Mouse (Mus musculus): Measurements from ENCODE around the gene Uba6.
A peak's percentile ranks its signal among the peaks of the same experiment; 100 is the strongest.

Uba6 gene

DNA sequence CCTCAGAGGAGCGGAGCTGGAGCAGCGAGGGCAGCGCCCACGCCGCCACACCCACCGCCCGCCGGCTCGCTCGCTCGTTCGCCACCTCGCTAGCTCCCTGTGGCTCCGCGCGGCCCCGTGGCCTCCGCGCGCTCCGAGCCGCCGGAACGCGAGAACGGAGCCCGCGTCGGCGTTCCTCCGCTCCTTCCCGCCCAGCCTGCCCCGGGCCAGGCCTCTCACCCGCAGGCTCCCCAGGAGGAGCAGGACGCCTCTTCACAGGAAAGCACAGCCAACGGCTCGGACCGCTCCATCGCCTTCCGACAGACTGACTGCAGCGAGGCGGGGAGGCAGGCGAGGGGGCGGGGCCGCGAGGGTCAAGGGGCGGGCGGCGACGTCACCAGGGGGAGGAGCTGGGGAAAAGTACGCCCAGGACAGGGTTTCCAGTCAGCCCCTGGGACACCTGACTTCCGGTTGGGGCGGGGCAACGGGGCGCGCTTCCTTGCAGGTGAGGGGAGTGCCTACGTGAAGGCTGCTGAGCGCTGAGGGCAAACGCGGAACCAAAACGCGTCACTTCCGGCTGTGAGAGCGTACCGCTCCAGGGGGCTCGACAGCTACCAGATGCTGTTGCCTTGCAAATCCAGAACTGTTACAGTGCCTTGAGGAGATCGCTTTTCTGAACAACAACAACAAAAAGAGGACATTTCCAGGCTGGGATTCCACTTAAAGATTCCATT, at the start of gene Uba6:
Gene Uba6, minus strand, starts transcription at position 355 of the 713 bp plus-strand sequence.
- DNase-seq: peak; percentile 99

- no peak for DNase-seq
Measured at GRCm38 (mm10) chr5:86197801-86198200, 25.2 kb upstream of the Uba6 start, which contains the start of gene Gnrhr. Gene Gnrhr (minus strand): TSS chr5:86197901.

GRCm38 (mm10) chr5:86191356-86191755, 18.8 kb upstream of the Uba6 start:
- peak; percentile 49 for DNase-seq

GRCm38 (mm10) chr5:86190770-86191169, 18.2 kb upstream of the Uba6 start:
- DNase-seq: peak; percentile 41

DNA sequence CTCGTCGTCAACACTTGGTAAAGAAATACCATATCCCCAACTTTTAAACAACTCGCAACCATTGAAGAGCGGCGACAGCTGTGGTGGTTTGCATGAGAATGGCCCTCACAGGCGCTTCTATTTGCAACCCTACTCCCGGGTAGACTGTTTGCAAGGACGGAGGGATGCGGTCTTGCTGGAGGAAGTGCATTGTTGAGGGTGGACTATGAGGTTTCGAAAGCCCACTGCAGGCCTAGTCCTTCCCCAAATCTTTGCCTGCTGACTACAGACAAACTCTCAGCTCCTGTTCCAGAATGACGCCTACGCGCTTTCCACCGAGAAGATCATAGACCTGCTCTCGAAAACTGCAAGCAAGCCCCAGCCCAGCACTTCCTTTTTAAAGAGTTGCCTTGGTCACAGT, 17.7 kb upstream of the Uba6 start:
- peak; percentile 35 for DNase-seq

DNA sequence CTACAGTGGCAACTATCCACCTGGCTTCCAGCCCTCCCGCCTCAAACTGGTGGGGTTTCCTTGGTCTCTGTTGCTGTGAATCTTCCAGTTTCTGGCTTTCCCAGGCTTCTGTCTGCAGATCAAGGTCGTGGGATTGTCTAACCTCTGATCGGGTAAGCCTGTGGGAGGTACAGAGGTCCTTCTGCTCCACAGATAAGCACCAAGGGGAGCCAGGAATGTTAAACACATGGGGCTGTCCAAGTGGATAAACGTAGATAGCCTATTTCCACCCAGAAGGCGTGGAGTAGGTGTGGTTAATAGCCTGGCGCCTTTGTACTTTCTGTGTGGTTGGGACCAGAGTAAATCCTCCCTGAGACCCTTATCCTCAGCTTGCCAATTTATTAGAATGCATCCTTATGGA, 14.8 kb upstream of the Uba6 start:
- no peak for DNase-seq

- DNase-seq: no peak
Measured at GRCm38 (mm10) chr5:86173778-86174177, 1.2 kb upstream of the Uba6 start.

- peak; percentile 6 for DNase-seq
Measured at GRCm38 (mm10) chr5:86172088-86172448, 535 bp downstream of the Uba6 start.

- no peak for DNase-seq
Measured at GRCm38 (mm10) chr5:86129828-86130227, 42.8 kb downstream of the Uba6 start.

- no peak for DNase-seq
Measured at GRCm38 (mm10) chr5:86128749-86129148, 43.9 kb downstream of the Uba6 start.

DNA sequence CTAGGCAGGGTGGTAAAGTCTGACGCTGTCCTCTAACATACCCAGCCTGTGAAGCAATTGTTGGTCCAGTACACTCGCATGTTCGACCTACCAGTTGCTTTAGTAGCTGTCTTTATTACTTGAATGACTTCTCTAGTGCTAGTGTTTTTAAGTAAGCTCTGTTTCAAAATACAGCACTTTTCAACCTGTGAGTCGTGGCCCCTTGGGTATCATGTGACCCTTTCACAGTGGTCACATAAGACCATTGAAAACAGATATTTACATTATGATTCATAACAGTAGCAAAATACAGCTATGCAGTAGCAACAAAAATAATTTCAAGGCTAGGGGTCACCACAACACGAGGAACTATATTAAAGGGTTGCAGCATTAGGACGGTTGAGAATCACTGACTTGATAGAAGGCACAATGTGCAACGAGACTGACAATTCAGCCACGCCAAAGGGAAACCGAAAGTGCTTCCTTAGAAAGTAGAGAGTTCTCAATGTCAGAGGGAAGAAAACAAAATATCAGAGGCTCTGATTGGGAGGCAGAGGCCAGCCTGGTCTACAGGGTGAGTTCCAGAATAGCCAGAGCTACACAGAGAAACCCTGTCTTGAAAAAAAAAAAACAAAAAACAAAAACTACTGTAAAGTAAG, 54.0 kb downstream of the Uba6 start:
- DNase-seq: no peak

- DNase-seq: no peak
Measured at GRCm38 (mm10) chr5:86113997-86114396, 58.6 kb downstream of the Uba6 start.

DNA sequence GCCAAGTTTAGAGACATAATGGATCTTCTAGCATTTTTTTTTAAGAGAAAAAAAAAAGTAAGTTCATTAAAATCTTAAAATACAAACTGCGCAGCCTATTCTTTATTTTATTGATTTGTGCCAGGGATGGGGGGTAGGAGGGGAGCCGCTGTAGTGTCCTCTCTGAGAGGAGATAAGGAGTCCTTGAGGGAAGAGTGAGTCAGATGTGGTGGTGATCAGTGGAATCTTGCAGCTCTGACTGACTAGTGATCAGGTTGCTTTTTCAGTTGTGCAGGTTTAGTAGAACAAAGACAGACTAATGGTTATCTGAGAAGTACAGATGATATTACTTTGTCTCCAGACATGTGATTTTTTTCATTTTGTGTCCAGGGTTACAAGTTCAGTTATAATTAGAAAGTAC, 59.6 kb downstream of the Uba6 start:
- DNase-seq: no peak

DNA sequence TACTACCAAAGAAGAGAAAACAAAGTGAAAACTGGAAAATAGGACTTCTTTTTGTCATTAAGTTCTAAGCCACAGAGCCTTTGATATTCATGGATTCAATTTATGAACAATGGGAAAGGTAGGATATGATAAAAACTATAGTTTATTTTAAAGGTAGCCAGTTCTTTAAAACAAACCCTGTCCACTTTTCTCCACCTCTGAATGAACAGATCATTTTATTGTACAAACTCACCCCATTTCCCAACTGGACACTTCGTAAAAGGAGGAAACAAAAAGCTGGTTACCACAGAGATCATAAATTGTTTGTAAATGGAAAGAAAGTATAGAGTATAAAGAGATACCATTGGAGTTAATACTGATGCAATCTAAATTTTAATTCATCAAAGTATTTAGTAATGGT, 61.5 kb downstream of the Uba6 start:
- no peak for DNase-seq

- no peak for DNase-seq
Measured at GRCm38 (mm10) chr5:86106610-86107009, 66.0 kb downstream of the Uba6 start.

DNA sequence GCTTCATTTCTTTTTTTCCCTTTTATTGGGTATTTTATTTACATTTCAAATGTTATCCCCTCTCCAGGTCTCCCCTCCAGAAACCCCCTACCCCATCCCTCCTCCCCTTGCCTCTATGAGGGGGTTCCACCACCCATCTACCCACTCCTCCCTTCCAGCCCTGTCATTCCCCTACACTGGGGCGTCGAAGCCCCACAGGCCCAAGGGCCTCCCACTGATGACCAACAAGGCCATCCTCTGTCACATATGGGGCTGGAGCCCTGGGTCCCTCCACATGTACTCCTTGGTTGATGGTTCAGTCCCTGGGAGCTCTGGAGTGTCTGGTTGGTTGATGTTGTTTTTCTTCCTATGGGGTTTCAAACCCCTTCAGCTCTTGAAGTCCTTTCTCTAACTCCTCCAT, 70.4 kb downstream of the Uba6 start:
- no peak for DNase-seq

DNA sequence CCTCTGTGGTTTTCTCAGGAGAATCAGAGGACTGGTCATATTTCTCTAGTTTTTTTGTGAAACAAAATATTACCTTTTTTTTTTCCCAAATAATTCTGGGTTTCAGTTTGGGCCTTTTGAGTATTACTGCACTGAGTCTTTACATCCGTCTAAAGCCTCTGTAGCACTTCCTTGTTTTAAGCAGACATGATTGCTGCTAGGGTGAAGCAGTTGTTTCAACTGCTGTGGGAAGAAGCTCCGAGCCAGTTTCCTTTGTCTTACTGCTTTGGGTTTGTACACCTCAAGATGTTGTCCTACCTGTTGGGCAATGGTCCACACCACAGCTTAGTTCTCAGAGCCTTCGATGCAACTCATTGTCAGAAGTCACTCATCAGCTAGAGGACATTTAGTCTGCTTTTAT, 72.0 kb downstream of the Uba6 start:
- no peak for DNase-seq

GRCm38 (mm10) chr5:86098988-86099387, 73.6 kb downstream of the Uba6 start:
- no peak for DNase-seq

GRCm38 (mm10) chr5:86094754-86095153, 77.8 kb downstream of the Uba6 start:
- DNase-seq: no peak

- DNase-seq: peak; percentile 53
Measured at GRCm38 (mm10) chr5:86086751-86087150, 85.9 kb downstream of the Uba6 start.

- peak; percentile 46 for DNase-seq
Measured at GRCm38 (mm10) chr5:86084979-86085378, 87.6 kb downstream of the Uba6 start.

DNA sequence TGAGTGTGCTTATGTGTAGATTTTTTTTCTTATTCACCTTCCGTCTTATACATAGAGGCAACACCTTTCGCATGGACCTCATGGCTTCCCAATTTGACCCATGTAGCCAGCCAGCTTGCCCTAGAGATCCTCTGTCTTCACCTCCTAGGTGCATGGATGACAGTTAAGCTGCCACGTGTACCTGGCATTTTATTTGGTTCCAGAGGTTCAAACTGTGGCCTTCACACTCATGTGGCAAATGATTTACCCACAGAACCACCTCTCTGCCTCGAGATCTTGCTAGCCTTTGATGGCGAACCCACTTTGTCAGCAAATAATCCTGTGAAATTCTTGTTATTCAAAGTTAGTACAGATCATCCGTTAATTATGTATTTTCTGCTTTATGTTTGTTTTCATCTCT, 88.6 kb downstream of the Uba6 start:
- DNase-seq: no peak

DNA sequence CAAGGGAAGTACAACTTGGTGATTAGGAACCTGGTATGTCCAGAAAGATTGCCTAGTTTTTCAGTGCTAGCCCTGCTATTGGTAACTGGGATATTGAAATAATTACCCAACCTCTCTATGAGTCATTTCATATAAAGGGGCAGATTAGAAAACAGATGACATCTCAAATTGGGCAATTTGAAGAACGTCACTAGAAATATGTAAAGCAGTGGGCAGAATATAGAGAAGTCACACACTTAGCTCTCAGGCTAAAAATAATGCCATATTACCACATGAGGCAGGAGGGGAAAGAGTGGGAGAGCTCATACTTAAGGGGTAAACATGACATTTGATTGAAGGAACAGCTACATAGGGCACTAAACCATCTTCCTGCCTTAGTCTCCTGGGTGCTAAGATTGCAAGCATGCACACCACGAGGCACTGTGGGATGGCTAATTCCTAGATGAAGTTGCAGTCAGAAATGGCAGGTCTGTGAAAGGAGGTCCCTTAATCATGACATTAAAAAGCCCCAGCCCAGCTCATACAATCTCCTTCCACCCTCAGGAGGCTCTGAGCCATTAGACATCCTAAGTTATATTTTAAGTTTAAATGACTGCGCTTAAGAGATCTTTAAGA, 93.8 kb downstream of the Uba6 start:
- DNase-seq: peak; percentile 42

DNA sequence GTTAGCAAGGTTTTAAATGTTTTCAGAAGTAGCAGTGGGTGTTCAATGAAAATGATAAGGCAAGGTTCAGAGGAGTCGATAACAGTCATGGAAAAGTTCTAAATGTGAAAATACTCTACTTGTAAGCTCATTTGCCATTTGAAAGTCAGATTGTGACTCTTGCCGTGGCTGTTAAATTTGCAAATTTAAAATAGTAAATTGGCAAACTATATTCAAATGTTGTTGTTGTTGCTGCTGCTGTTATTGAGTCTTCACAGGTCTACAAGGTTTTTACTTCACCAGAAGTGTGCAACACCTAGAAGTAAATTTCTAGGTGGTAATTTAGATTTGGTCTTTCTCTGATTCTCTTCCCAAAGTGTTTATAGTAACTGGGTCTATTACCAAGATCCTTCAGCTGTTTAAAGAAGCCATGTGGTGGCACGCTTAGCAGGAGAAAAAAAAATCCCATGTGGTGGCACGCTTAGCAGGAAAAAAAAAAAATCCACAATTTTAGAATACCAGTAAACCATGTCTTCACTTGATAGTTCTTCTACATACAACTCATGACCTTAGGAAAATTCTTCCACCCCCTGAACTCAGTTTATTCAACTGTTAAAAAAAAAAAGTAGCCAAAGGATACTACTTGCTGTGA, 99.7 kb downstream of the Uba6 start:
- DNase-seq: no peak

Data from lung, postnatal 36 days (tissue).